Mouse (Mus musculus) erythroblast, embryonic 14.5 days (primary cell): ENCODE results near the gene Slc7a11. TPM values are rescaled to one million over a fixed set of nuclear protein-coding genes. Genes with fewer than 3 reads are reported as not detected.

Experiments
- H3K27me3 ChIP-seq: 2 replicates; pipeline ENCODE4 v1.6.1; 2012; ENCODE audit warnings: inconsistent platforms; ENCODE audit not compliant: control insufficient read depth
- H3K36me3 ChIP-seq: 2 replicates; pipeline ENCODE4 v1.6.1; 2012; ENCODE audit warnings: mild to moderate bottlenecking, inconsistent platforms; ENCODE audit not compliant: control insufficient read depth
- H3K4me1 ChIP-seq: 2 replicates; pipeline ENCODE4 v1.6.1; 2012; ENCODE audit warnings: inconsistent platforms; ENCODE audit not compliant: control insufficient read depth
- H3K4me3 ChIP-seq: replicated peaks from 2 replicates; pipeline ENCODE3; 2012; ENCODE audit warnings: moderate library complexity, mild to moderate bottlenecking, inconsistent platforms
- H3K9me3 ChIP-seq: 2 replicates; pipeline ENCODE4 v1.6.1; 2012; ENCODE audit warnings: low read length, inconsistent platforms, mixed read lengths; ENCODE audit not compliant: control insufficient read depth
- GATA1 ChIP-seq: IDR thresholded peaks from 2 replicates; pipeline ENCODE4 v1.6.1; 2012; ENCODE audit warnings: low read length, inconsistent platforms, mixed read lengths
- TAL1 ChIP-seq: IDR thresholded peaks from 3 replicates; pipeline ENCODE4 v1.6.1; 2012; ENCODE audit warnings: low read length, inconsistent platforms, mixed read lengths
- polyA plus RNA-seq: library from polyadenylated mRNA; stranded (reverse); fragments of >175 nt; gene quantifications from 2 replicates; pipeline ENCODE4 v1.2.3, GENCODE M21; 2012

Slc7a11 gene
- polyA plus RNA-seq, 1 experiment, result not detected

DNA sequence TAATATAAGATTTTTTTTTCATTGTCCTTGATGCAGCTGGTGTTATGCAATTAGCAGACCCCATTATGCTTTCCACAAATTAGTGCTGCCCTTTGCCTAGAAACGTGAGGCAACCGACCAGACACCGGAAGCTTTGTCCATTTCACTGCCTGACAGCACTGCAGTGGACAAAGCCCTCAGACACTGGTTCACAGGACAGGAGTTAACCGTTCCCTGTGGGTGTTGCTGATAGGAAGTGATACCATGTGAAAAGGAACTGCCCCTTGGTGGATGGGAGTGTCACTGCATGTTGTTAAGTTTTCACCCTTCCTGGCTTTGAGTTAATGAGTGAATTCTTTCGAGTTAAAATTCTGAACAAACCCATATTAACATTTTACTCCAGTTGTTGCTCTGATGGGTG, 60.7 kb downstream of the Slc7a11 start:
- no peaks in the 10 kb centered on the region for H3K36me3 ChIP-seq
- H3K4me1 ChIP-seq, result no peaks in the 10 kb centered on the region
- no peaks in the 10 kb centered on the region for H3K27me3 ChIP-seq
- H3K4me3 ChIP-seq, result no peak overlapping the region
- TF ChIP-seq GATA1 (no peak), TAL1 (no peak)
- H3K9me3 ChIP-seq, result no peaks in the 10 kb centered on the region

DNA sequence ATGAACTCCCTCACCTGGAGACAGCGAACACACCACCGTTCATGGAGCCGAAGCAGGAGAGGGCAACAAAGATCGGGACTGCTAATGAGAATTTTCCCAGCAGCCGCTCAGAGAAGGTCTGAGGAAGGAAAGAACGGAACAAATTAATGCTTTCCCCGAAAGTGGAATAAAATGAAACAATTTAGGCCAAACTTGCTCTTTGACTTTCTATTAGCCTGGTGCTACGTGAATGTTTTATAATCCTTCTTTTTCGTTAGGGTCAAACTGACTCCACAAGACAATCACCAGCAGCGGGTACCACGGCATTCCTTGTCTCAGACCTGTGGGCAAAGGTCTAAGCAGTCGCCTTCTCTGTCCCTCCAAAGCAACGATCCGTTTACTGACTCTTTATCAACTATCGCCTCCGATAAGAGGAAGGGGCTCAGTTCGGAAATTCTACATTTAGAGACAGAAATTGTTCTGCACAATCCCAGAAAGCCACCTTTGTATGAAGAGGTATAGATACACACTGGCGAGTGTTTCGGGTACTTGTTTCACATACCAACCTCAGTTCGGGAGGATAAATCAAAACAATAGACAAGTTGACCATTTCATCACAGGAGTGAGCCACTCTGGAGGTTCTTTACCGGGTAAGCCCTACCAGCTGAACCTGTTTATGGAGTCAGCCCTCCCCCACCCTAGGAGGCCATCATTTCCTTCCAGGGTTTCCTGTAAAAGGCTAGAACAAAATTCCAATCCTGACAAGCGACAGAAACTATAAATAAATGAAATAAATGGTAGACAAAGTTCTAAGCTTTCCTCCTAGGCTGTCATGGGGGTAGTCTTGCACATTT, 61.3 kb downstream of the Slc7a11 start:
- no peaks in the 10 kb centered on the region for H3K27me3 ChIP-seq
- no peaks in the 10 kb centered on the region for H3K9me3 ChIP-seq
- H3K4me3 ChIP-seq, result no peak overlapping the region
- TF ChIP-seq GATA1 (no peak), TAL1 (no peak)
- no peaks in the 10 kb centered on the region for H3K4me1 ChIP-seq
- no peaks in the 10 kb centered on the region for H3K36me3 ChIP-seq

DNA sequence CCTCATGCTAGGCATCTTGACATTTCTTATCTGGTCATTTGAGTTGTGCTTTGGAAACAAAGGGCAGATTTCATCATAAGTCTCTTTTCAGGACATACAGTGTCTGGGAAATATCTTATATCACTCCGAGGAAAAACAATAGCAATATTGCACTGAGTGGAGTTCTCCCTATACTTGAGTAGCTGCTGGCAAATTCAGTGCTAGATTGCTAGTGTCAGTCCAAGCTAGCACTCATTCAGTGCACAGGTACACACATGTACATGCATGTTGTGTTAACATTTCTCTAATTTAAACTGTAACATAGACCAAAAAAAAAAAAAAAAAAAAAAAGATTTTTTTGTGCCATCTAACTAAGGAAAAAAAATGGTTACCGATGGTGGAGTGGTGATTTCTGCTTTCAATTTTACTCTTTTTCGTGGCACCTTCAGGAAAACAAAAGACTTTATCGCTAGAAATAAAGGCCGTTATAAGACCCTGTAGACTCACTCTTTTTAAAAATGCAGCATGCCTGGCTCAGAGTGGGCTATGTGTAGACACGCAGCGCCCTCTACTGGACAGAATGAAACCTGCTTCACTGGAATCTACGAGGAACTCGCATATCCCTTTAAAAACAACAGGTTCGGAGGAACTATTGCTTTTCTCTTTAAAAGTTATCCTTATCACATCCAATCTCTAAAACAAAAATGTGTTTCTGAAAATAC, 62.1 kb downstream of the Slc7a11 start:
- no peaks in the 10 kb centered on the region for H3K36me3 ChIP-seq
- H3K9me3 ChIP-seq, result no peaks in the 10 kb centered on the region
- TF ChIP-seq TAL1, result no peak
- TF ChIP-seq GATA1, result no peak
- H3K27me3 ChIP-seq, result no peaks in the 10 kb centered on the region
- no peak overlapping the region for H3K4me3 ChIP-seq
- H3K4me1 ChIP-seq, result no peaks in the 10 kb centered on the region

DNA sequence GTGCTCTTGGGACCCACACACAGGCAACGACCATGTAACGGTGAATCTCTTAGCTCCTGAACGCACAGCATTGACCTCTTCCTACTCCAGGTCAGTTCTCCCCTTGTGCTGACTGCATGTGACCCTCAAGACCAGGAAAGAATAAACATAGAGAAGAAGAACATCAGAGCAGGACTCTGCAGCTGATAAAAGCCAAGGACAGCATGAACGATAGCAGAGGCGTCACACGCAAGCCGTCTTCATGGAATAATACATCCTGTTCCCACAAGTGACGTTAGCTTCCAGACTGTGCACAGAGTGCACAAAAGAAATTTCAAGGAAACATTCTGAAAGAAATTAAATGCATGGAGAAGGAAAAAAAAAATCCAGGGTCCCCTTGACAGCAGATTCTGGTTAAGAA, 63.5 kb downstream of the Slc7a11 start:
- TF ChIP-seq GATA1, result no peak
- TF ChIP-seq TAL1, result no peak
- Histone ChIP-seq H3K9me3 (no peaks in the 10 kb centered on the region), H3K27me3 (no peaks in the 10 kb centered on the region), H3K36me3 (no peaks in the 10 kb centered on the region), H3K4me1 (no peaks in the 10 kb centered on the region), H3K4me3 (no peak overlapping the region)

DNA sequence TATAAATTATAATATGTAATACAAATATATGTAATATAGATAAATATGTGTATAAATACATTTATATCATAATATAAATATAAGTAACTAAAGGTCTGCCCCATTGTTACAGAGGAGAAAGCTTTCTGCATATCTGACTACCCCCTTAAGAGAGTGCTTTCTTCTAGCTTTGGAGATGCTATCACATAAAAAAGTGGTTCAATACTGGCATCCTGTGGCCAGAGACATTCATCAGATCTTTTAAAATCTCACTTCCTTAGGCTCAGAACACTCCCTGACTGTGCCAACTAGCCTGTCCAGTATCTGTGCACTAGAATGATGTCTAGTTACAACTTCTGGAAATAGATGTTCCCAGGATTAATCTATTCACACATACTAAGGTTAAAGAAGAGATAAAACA, 67.9 kb downstream of the Slc7a11 start:
- H3K9me3 ChIP-seq, result no peaks in the 10 kb centered on the region
- no peak overlapping the region for H3K4me3 ChIP-seq
- TF ChIP-seq GATA1, result no peak
- TF ChIP-seq TAL1, result no peak
- no peaks in the 10 kb centered on the region for H3K36me3 ChIP-seq
- H3K4me1 ChIP-seq, result no peaks in the 10 kb centered on the region
- no peaks in the 10 kb centered on the region for H3K27me3 ChIP-seq

DNA sequence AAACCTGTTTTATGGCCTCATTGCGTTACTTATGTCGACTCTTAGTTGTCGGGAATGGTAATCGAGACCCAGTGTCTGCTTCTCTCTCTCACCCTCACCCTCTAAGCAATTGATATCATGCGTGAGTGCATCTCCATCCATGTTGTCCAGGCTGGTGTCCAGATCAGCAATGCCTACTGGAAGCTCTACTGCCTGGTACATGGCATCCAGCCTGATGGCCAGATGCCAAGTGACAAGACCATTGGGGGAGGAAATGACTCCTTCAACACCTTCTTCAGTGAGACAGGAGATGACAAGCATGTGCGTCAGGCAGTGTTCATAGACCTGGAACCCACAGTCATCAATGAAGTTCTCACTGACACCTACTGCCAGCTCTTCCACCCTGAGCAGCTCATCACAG, 73.6 kb downstream of the Slc7a11 start:
- H3K9me3 ChIP-seq, result no peaks in the 10 kb centered on the region
- H3K36me3 ChIP-seq, result no peaks in the 10 kb centered on the region
- TF ChIP-seq GATA1, result no peak
- H3K4me1 ChIP-seq, result no peaks in the 10 kb centered on the region
- no peaks in the 10 kb centered on the region for H3K27me3 ChIP-seq
- no peak overlapping the region for H3K4me3 ChIP-seq

DNA sequence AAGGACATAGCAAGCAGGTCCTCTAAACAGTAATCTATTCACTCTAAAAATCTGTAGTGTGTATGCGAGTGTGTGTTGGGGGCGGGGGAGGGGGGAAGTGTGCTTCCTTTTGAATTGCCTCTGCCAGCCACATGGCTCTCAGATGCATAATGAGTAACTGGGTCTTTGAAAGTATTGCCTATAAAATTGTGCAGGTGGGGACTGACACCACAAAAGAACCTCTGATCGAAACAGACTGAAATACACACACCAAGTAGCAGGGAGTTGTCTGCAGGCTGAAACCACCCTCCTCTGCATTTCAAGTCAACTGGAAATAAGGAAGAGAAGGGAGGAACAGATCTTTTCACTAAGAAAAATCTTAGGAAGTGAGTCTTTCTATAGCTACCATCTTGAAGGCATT, 76.2 kb downstream of the Slc7a11 start:
- H3K9me3 ChIP-seq, result no peaks in the 10 kb centered on the region
- no peak for TF ChIP-seq TAL1
- no peak for TF ChIP-seq GATA1
- no peaks in the 10 kb centered on the region for H3K36me3 ChIP-seq
- H3K27me3 ChIP-seq, result no peaks in the 10 kb centered on the region
- no peak overlapping the region for H3K4me3 ChIP-seq
- no peaks in the 10 kb centered on the region for H3K4me1 ChIP-seq

DNA sequence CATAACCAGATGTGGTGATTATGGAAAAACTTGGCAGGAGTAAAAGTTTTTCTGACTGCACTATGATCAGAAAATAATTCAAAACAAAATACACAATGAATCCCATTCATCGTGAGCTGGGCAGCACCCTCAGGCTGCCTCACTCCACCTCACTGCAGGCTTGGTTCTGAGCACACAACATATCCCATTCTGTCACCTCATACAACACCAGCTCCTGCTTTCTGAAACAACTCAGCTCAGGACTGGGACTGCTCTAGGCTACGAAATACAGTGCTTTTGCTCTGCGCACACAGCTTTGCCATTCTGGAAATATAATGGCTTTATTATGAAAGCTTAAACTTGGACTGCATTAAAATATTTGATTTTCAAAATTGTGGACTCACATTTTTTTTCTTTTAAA, 79.8 kb downstream of the Slc7a11 start:
- TF ChIP-seq GATA1 (no peak), TAL1 (no peak)
- Histone ChIP-seq H3K4me1 (no peaks in the 10 kb centered on the region), H3K27me3 (no peaks in the 10 kb centered on the region), H3K9me3 (no peaks in the 10 kb centered on the region), H3K4me3 (no peak overlapping the region), H3K36me3 (no peaks in the 10 kb centered on the region)

DNA sequence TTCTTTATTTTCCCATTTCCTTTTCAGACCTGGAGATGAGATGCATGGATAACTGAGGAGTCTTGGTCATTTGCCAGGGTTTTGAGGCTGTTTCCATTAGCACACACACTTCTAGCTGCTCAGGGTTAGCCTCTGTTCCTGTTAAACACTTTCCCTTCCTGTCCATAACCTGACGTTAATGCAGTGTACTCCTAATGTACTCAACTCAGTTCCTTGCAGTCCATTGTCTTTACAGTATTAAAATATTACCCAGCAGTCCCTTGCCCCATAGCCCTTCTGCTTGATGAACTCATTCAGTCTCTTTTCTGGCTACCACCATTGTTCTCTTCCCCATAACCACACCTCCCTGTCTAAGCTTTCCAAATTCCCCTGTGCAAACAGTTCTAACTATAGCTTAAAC, 96.3 kb downstream of the Slc7a11 start:
- TF ChIP-seq TAL1 (no peak), GATA1 (no peak)
- H3K4me3 ChIP-seq, result no peak overlapping the region

DNA sequence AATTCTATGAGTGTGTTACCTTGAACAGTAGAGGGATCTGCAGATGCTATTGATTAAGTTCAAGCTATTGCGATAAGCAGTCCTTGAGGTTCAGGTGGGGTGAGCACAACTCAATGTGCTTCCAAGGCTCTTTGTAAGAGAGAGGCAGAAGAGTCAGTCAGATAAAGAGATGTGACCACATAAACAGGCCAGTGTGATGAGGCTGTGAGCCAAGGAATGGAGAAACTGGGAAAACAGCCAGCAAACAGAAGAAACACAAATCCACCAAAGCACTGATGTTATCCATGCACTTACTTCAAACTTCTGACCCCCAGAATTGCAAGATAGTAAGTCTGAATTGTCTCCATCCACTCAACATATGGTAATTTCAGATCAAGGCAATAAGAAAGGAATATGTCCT, 99.0 kb downstream of the Slc7a11 start:
- Histone ChIP-seq H3K27me3 (no peaks in the 10 kb centered on the region), H3K9me3 (no peaks in the 10 kb centered on the region), H3K36me3 (no peaks in the 10 kb centered on the region), H3K4me1 (no peaks in the 10 kb centered on the region), H3K4me3 (no peak overlapping the region)
- TF ChIP-seq GATA1 (no peak), TAL1 (no peak)

More for the DNA sequence above, 96.3 kb downstream of the Slc7a11 start:
- Histone ChIP-seq H3K9me3 (no peaks in the 10 kb centered on the region), H3K4me1 (no peaks in the 10 kb centered on the region), H3K27me3 (no peaks in the 10 kb centered on the region), H3K36me3 (no peaks in the 10 kb centered on the region)
